In the genomic region with DNA sequence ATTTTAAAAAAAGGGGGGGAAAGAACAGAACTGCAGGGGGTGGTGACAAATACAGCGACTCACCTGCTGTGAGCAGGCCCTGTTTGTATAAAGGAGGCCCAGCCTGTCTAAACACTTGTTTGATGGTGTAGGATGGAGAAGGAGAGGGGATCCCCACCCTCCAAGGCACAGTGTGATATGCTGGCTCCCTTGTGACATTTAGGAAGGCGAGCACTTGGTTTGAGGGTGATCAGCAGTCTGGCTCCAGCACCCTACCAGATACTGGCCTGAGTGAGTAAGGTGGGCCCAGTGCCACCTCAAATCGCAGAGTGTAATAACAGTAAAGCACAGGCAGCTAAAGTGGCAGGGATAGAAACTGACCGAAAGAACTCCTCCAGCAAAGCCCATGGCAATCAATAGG, we compare ENCODE assay signal across 19 mouse cellular contexts.
A peak's percentile ranks its signal among the peaks of the same experiment; 100 is the strongest.
DNase-seq lines count a peak whose midpoint lies in the region; ATAC-seq lines count a peak whose summit lies in the region.
"Had no signal": no experiment of that assay in that cellular context is flagged by ENCODE, and none has a peak within 500 bp of the region (broad histone marks: within the 10 kb centered on the region; RNA-seq: fewer than 3 reads in every experiment).

No protein-coding gene starts in this region.

- H3K9me3 ChIP-seq in hindbrain, embryonic 12.5 days (replicated peaks) = no peaks in the 10 kb centered on the region
- no peaks in the 10 kb centered on the region for H3K9me3 ChIP-seq in hindbrain, embryonic 10.5 days
- no peaks in the 10 kb centered on the region for H3K9me3 ChIP-seq in neural tube, embryonic 15.5 days (replicated peaks)
- no peaks in the 10 kb centered on the region for H3K9me3 ChIP-seq in hindbrain, embryonic 14.5 days (ENCODE audit: control insufficient read depth, low read length)
- H3K9me3 ChIP-seq: forebrain, embryonic 12.5 days; heart, embryonic 10.5 days; liver, embryonic 12.5 days; neural tube, embryonic 12.5 days had no signal

- H3K27ac ChIP-seq in hindbrain, embryonic 12.5 days = no peak overlapping the region
- H3K27ac ChIP-seq in hindbrain, embryonic 10.5 days = no peak overlapping the region
- no peak overlapping the region for H3K27ac ChIP-seq in neural tube, embryonic 15.5 days (replicated peaks)
- H3K27ac ChIP-seq in hindbrain, embryonic 14.5 days = no peak overlapping the region
- H3K27ac ChIP-seq: forebrain, embryonic 12.5 days; heart, embryonic 10.5 days; liver, embryonic 12.5 days; neural tube, embryonic 12.5 days had no signal

- DNase-seq in hindbrain, embryonic 10.5 days (ENCODE audit: low spot score) = no peak
- DNase-seq in neural tube, embryonic 10.5 days (ENCODE audit: extremely low spot score, low spot score) = no peak
- no peak for DNase-seq in hindbrain, embryonic 14.5 days (ENCODE audit: low spot score)
- no peak for DNase-seq in adipocyte (ENCODE audit: low spot score)
- DNase-seq: adrenal gland, postnatal 10 days; cerebellum, adult 11 months; embryo, embryonic 11 days; gastrocnemius, postnatal 14 days; heart, postnatal 14 days; kidney, adult 11 months; lung, embryonic 14.5 days; right cerebral cortex, adult 18-20 months had no signal

- 0 out of 2 replicates have a peak, but pooled peaks have one; percentile 29 for ATAC-seq in hindbrain, embryonic 12.5 days (ENCODE audit: low FRiP score)
- ATAC-seq in neural tube, embryonic 15.5 days (ENCODE audit: low FRiP score) = peak; percentile 31; the same call in 1 of the 2 replicates
- peak; percentile 53; the same call in 1 of the 2 replicates for ATAC-seq in hindbrain, embryonic 14.5 days (ENCODE audit: low FRiP score)
- ATAC-seq in cerebellum, adult (ENCODE audit: insufficient number of reproducible peaks, low FRiP score, low TSS enrichment) = no peak
- ATAC-seq: liver, embryonic 12.5 days had no signal

- 69% methylated on average over 4 of the region's 4 CpGs for WGBS in hindbrain, embryonic 12.5 days
- 72% methylated on average over 4 of the region's 4 CpGs for WGBS in hindbrain, embryonic 10.5 days
- WGBS in neural tube, embryonic 15.5 days = 63% methylated on average over 4 of the region's 4 CpGs
- 76% methylated on average over 4 of the region's 4 CpGs for WGBS in hindbrain, embryonic 14.5 days

- no peak overlapping the region for H3K4me3 ChIP-seq in hindbrain, embryonic 12.5 days
- H3K4me3 ChIP-seq in hindbrain, embryonic 10.5 days = no peak overlapping the region
- H3K4me3 ChIP-seq in neural tube, embryonic 15.5 days (replicated peaks) = no peak overlapping the region
- H3K4me3 ChIP-seq in hindbrain, embryonic 14.5 days (replicated peaks; ENCODE audit: low read length) = no peak overlapping the region
- H3K4me3 ChIP-seq: forebrain, embryonic 12.5 days; heart, embryonic 10.5 days; liver, embryonic 12.5 days; neural tube, embryonic 12.5 days had no signal

- H3K9ac ChIP-seq in hindbrain, embryonic 12.5 days = no peak overlapping the region
- H3K9ac ChIP-seq in neural tube, embryonic 15.5 days (replicated peaks) = no peak overlapping the region
- no peak overlapping the region for H3K9ac ChIP-seq in hindbrain, embryonic 14.5 days
- H3K9ac ChIP-seq: forebrain, embryonic 12.5 days; liver, embryonic 12.5 days; lung, embryonic 14.5 days; neural tube, embryonic 12.5 days had no signal

- no peaks in the 10 kb centered on the region for H3K27me3 ChIP-seq in hindbrain, embryonic 12.5 days
- H3K27me3 ChIP-seq in hindbrain, embryonic 10.5 days (ENCODE audit: insufficient read depth, poor library complexity, severe bottlenecking) = no peaks in the 10 kb centered on the region
- no peaks in the 10 kb centered on the region for H3K27me3 ChIP-seq in neural tube, embryonic 15.5 days (replicated peaks)
- H3K27me3 ChIP-seq in hindbrain, embryonic 14.5 days (ENCODE audit: control insufficient read depth, insufficient read depth, low read length) = no peaks in the 10 kb centered on the region
- H3K27me3 ChIP-seq: forebrain, embryonic 12.5 days; liver, embryonic 12.5 days; neural tube, embryonic 12.5 days had no signal

- H3K4me1 ChIP-seq in hindbrain, embryonic 12.5 days = peaks cover 2% of the 10 kb centered on the region; the same call in 1 of the 2 replicates
- peaks cover 13% of the 10 kb centered on the region; the same call in 1 of the 2 replicates for H3K4me1 ChIP-seq in hindbrain, embryonic 10.5 days (replicated peaks)
- 0 out of 2 replicates have a peak, but pooled peaks cover 9% of the 10 kb centered on the region for H3K4me1 ChIP-seq in neural tube, embryonic 15.5 days
- H3K4me1 ChIP-seq in hindbrain, embryonic 14.5 days (replicated peaks; ENCODE audit: control insufficient read depth, insufficient read depth, low read length) = 0 out of 2 replicates have a peak, but pooled peaks cover 4% of the 10 kb centered on the region

- no peaks in the 10 kb centered on the region for H3K36me3 ChIP-seq in hindbrain, embryonic 12.5 days
- no peaks in the 10 kb centered on the region for H3K36me3 ChIP-seq in hindbrain, embryonic 10.5 days
- no peaks in the 10 kb centered on the region for H3K36me3 ChIP-seq in neural tube, embryonic 15.5 days
- no peaks in the 10 kb centered on the region for H3K36me3 ChIP-seq in hindbrain, embryonic 14.5 days (replicated peaks; ENCODE audit: control insufficient read depth, insufficient read depth)
- H3K36me3 ChIP-seq: forebrain, embryonic 12.5 days; heart, embryonic 10.5 days; liver, embryonic 12.5 days; neural tube, embryonic 12.5 days had no signal

- no peak overlapping the region for H3K4me2 ChIP-seq in hindbrain, embryonic 12.5 days (replicated peaks)
- no peak overlapping the region for H3K4me2 ChIP-seq in neural tube, embryonic 15.5 days
- no peak overlapping the region for H3K4me2 ChIP-seq in hindbrain, embryonic 14.5 days (replicated peaks)
- H3K4me2 ChIP-seq: forebrain, embryonic 12.5 days; liver, embryonic 12.5 days; lung, embryonic 14.5 days; neural tube, embryonic 12.5 days had no signal
